Mouse (Mus musculus) embryo, embryonic 11 days (tissue): Measurements from ENCODE around the gene Tlcd1.

Experiments
- DNase-seq: peaks from one replicate; pipeline ENCODE4 v3.0.0-alpha.2; 2015

Tlcd1 gene

DNA sequence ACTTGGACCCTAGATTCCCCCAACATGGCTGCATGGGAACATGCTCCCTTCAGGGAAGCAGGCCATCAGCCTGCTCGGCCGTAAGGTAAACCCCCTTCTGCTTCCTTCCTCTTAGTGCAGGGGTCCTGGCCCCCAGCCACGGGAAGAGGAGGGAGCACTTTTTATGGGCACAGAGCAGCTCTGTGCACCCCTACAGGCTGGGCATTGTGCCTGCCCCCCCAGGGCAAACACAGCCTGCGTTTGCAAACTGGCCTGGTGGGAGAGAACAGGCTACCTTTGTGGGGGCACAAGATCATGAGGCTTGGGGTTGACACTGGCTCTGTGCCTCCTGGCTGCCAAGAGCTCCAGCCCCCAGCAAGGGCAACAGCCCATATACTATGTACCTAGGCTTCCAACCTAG, 14.5 kb upstream of the Tlcd1 start:
- no peak for DNase-seq

DNA sequence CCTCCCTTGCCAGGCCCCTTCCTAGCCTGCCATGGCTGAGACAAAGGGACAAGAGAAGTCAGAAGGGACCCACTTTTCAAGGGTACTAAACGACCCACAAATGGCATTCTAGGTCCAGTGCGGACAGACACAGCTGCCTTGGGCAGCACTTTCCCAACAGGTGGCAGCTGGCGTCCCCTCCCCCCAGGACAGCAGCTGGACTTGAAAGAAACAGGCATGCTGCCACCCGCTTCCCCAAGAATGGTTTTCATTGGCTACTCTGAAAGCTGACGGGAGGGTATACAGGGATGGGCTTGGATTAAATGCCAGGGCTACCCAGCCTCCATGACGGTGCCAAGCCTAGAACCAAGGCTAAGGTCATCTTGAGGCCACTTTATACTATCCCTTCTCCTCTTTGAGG, 14.0 kb upstream of the Tlcd1 start:
- no peak for DNase-seq

DNA sequence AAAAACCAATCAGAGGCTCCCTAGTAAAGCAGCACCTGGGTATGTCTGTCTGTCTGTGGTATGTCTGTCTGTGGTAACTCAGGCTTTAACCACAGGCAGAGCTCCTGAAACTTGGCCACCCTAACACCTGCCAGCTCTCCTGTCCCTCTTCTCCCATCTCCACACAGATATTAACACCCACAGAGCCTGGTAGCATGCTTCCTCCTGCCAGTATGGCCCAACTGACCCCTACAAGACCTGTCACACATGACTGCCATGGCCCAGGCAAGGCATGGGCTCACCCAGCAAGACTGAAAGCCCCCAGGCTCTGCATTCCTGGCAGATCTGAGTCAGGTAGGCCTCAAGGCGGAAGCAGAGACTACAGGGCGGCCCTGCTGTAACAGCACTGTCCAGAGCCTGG, 13.5 kb upstream of the Tlcd1 start:
- no peak for DNase-seq

DNA sequence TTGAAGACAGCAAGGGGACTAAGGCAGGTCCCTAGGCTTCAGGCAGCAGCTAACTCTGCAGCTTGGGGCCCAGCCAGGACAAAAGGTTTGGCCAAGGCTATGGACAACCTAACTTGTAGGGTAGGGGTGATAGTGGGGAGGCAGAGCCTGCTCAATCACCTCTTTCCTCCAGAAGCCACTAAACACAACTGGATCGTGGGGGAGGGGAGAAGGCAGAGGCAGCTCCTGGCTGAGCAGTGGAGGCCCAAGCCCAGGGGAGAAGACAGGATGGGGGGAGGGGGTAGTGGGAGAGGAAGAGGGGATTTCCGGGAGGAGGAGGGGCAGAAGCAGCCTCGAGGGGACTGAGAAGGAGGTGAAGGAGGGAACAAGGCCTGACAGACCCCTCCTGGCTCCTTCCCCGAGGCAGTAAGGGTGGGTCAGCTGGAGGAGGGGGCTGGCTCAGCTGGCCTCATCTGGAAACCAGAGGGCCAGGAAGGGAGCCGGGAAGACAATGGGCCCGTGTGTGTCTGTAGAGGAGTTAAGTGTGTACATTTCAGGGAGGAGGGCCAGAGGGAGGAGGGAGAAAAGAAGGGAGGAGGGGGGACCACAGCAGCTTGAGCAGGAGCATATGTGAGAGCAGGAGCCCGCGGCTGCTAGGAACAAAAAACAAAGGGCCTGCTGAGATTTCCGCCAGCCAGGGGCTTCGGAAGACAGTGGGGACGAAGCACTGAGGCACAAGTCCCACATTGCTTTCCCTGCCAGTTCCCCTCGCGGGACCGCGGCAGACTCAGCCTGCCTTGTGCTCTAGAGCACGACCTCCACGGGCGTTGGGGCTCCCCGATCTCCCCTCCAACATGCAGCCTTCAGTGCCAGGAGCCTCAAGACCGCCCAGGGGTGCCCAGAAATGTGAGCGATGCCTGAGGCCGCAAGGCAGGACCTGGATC, 12.6 kb upstream of the Tlcd1 start:
- DNase-seq: peak; percentile 92

DNA sequence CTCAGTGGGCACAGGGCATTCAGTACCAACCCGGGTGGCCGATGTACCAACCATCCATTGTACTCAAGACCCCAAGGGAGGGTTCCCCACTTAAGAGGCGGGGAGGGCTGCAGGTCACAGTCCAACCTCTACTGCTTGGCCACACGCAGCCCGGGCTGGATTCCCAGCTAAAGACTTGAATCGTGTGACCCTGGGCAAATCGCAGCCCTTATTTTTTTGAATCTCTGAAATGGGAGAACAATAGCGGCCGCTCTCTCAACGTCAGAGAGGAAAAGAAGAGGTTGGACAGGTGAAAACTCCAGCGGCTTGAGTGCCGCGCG, 11.9 kb upstream of the Tlcd1 start:
- peak; percentile 53 for DNase-seq

DNA sequence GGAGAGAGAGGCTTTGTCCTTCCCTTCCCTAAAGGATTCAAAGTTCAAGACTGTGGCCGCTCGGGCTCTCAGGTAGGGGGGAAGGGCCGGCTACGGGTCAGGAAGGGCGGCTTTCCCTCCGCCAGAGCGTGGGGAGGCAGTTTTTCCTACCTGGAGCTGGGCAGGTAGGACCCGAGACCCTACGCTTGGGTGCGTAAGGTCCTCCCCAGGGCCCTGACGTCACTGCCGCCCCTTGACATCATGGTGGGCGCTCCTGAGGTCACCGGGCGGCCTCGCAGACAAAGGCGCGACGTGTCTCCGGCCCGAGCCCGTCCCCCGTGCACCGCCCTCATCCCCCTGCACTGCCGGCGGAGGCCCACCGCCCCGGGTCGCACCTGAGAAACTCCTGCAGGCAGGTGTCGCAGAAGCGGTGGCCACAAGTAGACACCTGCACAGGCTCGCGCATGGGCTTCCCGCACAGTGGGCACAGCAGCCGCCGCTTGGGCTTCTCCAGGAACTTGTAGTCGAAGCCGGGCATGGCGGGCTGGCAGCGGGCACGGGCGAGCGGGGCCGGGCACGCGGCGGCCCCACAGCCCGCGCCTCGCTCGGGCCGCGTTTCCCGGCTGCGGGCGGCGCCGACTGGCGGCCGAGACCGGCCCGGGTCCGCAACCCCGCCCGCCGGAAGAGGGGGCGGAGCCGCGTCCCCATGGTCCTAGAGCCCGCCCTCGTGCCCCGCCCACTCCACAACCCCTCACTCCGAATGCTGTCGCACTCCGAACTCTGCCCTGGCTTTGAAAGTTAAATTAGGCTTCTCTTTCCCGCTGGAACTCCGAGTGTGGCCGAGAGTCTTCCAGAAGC, 11.4 kb upstream of the Tlcd1 start, which contains the start of gene Traf4:
TSS of gene Traf4 (minus strand) at position 666 of the 837 bp plus-strand sequence.
- peak; percentile 96 for DNase-seq

DNA sequence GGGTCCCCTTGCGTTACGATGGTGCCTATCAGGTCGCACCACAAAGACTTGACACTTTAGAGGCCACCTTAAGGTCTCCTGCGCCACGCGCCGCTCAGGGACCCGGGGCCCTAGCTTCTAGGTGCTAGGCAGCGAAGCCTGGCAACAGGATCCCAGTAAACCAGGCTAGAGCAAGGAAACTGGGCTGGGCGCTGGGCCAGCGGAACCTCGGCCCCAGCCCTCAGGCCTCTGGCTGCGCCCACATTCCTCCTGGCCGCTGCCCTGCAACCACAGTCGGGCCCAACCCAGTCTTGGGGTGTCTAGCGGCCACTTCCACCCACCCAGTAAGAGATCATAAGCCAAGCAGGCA, 10.8 kb upstream of the Tlcd1 start:
- no peak for DNase-seq

DNA sequence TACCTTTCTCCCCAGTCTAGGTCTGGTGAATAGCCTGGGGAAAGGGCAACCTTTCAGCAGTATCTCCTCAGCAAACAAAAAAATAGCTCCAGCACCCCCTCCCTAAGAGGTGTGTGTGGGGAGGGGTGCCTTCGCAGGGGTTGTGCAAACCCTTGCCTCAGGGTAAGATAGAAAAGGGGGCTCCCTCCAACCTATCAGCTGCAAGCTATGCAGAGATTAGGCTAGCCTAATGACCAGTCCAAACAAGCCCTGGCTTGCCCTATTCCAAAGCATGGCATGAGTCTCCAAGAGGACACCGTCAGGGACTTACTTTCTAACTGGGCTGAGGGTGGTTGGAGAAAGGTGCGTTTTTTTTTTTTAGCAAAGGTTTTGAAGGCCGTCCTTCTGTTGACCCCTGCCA, 10.3 kb upstream of the Tlcd1 start:
- no peak for DNase-seq

DNA sequence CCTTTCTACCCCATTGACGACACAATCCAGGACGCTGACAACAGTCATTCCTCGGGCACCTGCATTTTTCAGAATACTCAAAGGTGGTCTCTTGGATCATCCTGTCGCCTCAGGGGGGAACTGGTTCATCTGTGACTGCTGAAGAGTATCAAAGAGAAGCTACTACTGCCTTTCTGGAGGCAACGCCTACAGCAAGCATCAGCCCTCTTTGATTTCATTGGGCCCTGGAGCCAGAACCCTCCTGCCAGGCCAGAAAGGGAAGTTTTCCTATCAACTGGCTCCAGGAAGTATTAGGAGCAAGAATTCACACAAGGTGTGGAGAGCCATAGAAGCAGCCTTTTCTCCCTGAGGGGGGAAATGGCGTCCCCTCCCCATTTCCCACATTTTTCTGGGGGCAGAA, 9.9 kb upstream of the Tlcd1 start:
- DNase-seq: no peak

DNA sequence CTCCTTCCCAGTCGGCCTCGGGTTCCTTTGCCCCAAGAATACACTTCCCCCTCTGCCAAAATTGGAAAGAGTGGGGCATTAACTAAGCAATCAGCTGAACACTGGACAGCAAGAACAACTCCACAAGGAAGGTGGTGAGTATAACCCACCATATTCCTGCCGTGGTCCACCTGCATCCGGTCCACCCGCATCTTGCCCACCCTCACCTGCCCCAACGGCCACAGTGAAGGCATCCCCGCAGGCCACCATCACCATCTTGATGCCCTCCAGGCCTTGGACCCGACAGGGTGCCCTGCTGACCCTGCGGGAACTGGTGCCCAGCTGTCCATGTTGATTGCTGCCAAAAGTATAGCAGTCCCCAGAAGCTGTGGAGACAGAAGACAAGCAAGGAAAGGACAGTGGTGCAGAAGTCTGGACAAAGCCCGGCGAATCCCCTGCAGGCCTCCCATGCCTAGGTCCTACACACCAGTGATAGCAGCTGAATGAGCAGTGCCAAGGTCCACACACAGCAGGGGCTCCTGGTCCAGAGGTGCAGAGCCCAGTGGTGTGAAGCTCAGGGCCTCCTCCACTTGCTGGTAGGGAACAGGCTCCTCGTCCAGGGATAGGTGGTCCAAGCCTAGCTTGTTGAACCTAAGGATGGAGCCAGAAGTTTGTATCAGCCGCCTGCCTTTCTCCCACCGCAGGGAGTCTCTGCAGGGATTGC, 9.1 kb upstream of the Tlcd1 start:
- no peak for DNase-seq

DNA sequence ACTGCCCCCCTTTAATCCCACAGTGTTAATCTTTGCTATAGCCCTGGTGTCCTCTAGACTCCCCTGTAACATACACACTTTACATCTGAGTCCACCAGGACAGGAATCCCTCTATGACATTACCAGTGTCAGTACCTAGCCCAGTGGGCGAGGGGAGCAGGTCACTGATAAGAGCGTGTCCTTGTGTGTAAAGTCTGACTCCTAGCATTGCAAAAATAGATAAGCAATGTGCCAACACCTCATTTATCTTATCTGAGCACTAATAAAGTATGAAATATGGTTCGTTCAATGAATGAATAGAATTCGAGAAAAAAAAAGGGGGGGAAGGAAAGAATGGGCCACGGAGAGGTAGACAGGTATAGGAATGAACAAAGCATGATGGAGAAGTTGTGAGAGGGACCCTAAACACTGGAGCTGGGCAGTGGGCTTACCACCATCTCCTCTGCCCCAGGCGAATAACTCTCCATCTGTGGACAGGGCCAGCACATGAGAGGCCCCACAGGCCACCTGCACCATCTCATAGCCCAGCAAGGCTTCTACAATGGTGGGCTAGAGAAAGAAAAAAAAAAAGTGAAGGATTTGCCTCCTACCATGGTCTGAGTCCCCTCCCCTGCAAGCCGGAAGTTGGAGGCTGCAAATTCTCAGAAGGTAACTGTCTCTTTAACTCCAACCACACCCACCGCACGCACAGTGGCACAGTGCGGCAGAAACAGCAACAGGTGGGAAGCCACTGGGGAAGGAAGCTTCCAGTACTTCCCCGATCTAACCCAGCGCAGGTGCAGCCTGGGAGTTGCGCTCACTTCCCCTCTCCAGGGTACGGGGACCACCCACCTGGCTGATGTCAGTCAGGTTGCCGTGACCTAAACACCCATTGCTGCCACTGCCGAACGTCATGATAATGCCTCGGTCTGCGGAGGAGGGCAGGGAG, 7.7 kb upstream of the Tlcd1 start:
- DNase-seq: no peak

DNA sequence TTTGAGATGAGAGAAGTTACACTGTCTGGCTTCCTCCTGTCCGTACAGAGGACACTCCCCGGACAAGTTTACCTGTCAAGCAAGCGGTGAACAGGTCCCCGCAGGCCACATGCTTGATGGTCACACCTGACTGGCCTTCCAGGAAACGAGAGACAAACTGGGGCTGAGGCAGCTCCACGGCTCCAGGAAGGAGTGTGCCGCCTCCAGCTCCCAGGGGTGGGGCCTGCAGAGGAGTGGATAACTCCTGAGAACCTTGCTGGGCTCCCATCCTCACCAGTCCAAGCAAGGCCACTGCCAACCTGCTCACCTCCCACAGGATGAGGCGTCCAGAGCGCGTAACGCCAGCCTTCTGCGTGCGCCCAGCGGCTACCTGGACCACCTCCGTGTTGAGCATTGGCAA, 6.2 kb upstream of the Tlcd1 start:
- no peak for DNase-seq

DNA sequence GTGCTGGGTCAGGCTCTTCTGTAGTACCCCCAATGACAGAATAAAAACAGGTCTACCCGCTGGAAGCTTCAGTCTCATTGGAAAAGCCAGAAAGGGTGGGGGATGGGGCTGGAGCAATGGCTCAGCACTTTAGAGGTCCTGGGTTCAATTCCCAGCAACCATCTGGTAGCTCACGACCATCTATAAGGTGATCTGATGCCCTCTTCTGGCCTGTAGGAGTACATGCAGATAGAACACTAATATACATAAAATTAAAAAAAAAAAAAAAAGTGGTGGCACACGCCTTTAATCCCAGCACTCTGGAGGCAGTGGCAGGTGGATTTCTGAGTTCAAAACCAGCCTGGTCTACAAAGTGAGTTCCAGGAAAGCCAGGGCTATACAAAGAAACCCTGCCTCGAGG, 5.2 kb upstream of the Tlcd1 start:
- no peak for DNase-seq

DNA sequence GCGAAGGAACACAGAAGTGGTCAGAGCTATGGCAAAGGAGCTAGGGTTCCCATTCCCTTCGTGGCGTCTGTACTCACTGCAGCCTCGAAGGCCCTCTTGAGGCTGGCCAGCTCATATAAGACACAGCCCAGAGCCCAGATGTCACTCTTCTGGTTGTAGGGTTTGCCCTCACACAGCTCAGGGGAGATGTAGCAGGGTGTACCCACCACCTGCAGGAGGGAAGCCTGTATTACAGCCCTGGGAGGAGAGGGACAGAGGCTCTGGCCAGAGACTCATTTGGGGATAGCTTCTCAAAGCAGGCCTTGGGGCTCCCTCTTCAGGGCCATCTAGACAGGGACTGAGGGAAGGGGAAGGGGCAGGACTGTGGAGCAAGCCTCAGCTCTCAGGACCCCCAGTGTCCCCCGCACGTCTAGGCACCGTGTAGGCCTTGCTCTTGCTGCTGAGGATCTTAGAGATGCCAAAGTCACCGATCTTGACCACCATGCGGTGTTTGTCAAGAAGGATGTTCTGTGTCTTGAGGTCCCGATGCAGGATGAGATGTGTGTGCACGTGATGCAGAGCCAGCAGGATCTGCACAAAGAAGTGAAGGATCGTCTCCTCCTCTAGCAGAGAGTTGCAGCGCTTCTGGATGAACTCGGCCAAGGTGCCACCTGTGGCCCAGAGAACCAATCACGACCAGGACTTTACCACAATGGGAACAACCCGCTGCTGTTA, 4.3 kb upstream of the Tlcd1 start:
- no peak for DNase-seq

DNA sequence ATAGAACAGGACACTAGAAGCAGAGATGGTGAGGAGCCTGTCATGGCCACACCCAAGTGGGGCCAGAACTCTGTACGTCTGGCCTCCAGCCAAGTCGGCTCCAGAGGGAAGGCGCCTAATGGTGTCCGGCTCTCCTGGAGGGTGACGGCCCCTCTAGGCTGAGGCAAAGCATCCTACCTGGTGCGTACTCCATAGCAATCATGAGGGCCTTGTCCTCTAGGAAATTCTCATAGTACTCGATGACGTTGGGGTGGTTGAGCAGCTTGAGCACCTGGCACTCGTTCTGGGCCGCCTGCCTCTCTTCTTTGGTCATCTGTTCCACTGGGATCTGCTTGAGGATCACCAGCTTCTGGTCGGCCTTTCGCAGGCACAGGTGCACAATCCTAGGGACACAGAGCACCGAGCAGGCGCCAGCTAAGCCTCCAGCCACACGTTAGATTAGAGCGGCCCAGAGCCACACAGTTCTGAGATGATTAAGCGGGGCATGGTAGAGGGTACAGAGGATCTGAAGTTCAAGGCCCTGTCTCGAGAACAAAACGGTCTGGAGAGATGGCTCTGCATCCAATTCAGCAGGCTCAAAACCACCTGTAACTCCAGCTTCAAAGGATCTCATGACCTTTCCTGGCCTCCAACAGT, 3.6 kb upstream of the Tlcd1 start:
- no peak for DNase-seq

DNA sequence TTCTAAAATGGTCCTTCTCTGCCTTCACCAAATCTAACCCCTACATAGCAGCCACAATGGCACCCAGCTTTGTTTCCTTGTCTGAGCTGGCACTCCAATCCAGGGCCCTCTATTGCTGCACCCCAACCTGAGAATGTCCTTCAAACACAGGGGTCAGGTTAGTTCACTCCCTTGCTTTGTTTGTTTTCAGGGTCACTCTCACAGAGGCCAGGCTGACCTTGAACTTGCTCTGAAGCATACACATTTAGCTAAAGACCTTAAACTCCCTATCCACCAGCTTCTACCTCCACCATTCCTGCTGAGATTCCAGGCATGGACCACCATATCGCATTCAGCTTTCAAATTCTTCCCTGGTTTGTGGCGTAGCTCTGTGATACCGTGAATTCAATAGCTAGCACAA, 2.0 kb upstream of the Tlcd1 start:
- DNase-seq: no peak

DNA sequence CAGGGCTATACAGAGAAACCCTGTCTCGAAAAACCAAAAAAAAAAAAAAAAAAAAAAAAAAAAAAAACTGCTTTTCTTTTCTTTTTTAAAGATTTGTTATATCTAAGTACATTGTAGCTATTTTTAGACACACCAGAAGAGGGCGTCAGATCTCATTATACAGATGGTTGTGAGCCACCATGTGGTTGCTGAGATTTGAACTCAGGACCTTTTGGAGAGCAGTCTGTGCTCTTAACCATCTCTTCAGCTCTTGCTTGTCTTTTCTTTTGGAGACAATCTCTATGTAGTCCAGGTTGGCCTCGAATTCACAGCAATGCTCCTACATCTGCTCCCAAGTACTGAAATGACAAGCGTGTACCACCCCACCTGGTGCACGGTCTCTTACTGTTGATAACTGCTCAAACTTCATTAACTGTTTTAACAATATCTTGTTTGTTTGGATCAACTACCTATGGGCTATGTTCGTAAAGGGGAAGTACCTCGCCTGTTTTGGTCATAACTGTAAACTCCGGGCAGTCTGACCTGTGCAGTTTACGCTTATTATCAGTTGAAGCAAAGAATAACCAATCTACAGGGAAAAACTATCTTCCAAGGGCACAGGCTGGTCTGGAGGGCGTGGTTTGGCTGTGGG, 625 bp upstream of the Tlcd1 start:
- DNase-seq: no peak

DNA sequence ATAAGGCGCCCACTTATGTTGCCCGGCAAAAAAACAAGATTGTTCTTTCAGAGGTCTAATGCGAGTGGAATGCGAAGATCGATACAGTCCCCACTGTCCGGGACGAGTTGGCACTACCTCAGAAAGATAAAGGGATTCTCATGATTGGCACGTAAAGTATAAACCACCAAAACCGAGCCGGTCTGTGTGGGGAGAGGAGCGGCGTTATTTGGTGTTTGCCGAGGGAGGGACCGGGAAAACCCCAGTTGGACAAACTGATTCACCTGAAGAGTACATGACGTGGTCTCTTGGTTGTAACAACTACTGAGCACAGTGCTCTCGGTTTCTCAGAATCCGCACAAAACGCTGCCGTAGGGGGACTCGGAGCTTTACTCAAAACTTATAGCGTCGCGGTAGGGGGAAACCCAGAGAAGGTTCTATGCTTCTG, 407 bp downstream of the Tlcd1 start:
- DNase-seq: peak; percentile 29

DNA sequence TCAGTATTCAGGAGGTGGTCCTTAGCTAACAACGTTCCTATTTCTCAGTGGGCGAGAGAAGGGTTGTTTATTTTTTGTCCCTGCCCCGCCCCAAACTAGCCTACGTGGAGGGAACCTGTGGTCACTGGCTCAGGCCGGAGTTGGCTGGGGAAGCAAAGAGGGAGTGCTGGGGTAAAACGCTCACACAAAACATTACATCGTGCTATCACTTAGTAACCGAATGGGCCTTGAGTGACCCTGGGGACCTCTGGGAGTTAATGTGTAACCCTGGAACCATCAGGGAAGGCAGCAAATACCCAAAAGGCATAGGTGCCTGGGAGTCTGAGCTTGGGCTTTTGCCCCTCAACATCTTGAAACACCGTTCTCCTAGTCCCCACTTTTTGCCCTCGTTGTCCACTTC, 926 bp downstream of the Tlcd1 start:
- peak; percentile 54 for DNase-seq
